Mouse (Mus musculus) layer of hippocampus, postnatal 10 days (tissue): ENCODE measurements around the gene Zfp141. TPM values are rescaled to one million over a fixed set of nuclear protein-coding genes. Genes with fewer than 3 reads are reported as not detected.
A peak's percentile ranks its signal among the peaks of the same experiment; 100 is the strongest.

Experiments
- DNase-seq, 2 experiments: peaks; one replicate each; pipeline ENCODE4 v3.0.0; 2021; ENCODE audit warnings: low spot score in 2 of 2
- long read RNA-seq: library from polyadenylated mRNA; stranded (forward); transcript quantifications from one replicate; pipeline ENCODE4 v2.0.0, GENCODE M21; 2023
- total RNA-seq, 2 experiments: library from RNA; stranded (reverse); gene quantifications; 2 replicates each; pipeline ENCODE4 v1.2.3; 2021

Zfp141 gene
- total RNA-seq = 10 to 100 TPM; 19.0 to 20.9 TPM
- long read RNA-seq, full-length matches to known transcripts = 3 of 6 reads
- long read RNA-seq, partial matches to known transcripts = 0 of 6 reads
- long read RNA-seq, other reads (novel, unspliced or antisense) = 3 of 6 reads

DNA sequence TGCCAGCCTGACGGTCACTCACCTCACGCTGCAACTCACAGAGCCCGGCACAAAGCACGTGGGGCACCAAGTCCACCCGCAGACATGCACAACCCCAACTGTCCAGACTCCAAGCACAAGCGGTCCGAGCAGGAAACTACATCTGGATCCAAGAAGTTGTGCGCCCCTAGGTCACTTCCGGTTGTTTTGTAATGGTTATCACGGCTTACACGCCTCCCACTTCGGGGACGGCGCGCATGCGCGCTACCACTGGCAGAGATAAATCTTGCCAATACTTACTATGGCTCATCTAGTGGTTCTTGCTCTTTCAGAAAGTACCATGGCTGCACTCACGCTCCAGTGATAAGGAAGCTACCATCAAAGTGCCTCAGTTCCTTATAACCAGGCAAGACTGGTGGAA is at the start of gene Zfp141:
TSS of gene Zfp141 (minus strand) at position 153 of the 400 bp plus-strand sequence.
- DNase-seq = peak; percentile 78 to 82

GRCm38 (mm10) chr7:42551766-42552165 is 46.2 kb upstream of the Zfp141 start:
- DNase-seq = no peak

DNA sequence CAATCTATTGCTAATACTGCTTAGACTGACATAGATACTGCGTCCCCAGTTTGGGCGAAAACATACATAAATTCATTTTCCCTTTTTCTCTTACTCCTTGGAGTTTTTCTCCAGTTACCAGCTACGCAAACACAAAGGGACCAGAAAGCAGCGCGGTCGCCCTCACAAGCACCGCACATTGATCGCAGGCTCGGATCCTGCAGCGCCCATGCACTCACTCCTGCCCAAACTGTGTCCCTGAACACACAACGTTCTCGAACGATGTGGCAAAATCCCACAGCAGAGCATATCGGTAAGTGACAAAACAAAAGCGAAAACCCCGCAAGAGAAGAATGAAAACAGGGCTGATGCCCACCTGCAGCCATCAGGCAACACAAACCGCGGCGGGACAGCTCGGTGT is 354 bp downstream of the Zfp141 start:
- no peak for DNase-seq

DNA sequence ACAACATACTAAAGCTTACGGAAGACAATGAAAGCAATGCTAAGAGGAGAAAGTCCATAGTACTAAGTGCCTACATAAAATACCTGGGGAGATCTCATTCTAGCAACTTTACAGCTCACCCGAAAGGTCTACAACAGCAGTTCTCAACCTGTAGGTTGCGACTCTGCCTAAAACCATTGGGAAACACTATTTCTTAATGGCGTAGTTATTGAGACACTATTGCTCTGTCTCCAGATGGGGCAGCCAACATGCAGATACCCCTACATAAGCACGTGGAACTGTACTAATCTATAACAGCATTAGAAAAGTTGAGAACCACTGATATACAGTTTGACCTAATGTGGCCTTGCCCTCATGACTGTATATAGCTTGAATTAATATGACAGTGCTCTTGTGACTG is 7.3 kb downstream of the Zfp141 start:
- no peak for DNase-seq

DNA sequence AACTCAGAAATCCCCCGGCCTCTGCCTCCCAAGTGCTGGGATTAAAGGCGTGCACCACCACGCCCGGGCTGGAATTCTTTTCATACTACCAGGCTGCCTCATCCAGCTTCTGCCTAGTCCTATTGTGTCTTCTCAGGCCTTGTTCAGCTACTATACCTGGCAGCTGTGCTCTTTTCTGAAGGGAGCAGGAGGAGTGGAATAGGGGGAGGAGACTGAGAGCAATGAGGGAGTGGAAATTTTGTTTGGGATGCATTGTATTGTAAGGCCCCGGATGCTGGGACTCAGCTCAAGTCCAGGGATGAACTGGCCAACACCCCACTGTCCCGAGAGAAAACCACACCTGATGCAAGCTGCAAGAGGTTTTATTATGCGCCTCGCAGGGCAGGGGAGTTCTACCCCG is 8.2 kb downstream of the Zfp141 start:
- DNase-seq = no peak

DNA sequence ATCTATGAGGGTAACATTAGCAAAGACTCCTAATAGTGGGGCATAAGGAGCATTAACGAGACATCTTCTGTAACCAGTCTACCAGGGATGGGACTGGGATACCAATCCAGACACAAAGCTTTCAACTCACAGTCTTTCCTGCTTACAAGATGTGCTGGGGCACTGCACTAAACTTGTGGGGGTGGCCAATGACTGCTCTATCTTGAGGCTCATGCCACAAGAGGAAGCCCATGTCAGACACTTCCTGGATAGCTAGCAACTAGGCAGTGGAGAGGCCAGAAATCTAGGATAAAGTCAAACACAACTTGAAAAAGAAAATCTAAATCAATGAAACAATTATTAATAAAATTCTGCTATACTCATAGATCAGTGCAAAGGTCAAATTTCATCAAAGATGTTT is 9.3 kb downstream of the Zfp141 start:
- DNase-seq = no peak

GRCm38 (mm10) chr7:42490859-42491258 is 14.7 kb downstream of the Zfp141 start:
- DNase-seq = no peak

DNA sequence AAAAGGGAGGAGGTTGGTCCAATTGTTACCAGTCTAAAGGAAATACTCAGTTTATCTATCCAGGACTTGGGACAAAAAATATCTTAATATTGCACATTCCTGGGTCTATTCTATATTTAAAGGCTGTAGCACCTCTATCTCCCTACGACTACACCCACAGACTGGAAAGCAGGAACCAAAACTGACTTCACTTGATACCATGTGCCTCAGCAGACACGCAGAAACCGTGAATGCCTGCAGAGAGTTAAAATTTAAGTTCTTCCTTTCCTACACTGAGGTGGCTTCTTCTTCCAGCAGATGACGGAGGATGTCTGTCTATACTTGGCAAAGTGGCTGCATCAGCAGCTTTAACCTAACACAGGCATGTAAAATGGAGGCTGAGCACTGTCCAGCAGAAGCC is 15.2 kb downstream of the Zfp141 start:
- no peak for DNase-seq

- DNase-seq = no peak
These were observed 50.9 kb downstream of the Zfp141 start for GRCm38 (mm10) chr7:42454640-42455039.

DNA sequence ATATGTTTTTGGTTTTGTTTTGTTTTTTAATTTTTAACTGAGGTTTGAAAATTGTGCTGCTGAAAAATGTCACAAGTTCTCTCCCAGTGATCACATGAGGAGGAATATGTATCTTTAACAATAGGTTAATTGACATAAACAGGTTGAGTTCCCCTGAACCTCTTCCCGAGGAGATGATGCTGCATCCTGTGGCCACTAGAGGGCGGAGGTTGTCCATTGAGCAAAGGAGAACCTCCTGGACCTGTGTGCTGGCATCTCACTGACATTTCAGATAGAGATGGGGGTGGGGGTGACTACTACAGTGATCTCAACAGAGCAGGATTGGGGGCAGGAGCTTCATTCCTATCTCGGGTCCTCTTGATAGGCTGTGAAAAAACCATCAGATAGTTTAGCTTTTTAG is 54.9 kb downstream of the Zfp141 start:
- DNase-seq = no peak

DNA sequence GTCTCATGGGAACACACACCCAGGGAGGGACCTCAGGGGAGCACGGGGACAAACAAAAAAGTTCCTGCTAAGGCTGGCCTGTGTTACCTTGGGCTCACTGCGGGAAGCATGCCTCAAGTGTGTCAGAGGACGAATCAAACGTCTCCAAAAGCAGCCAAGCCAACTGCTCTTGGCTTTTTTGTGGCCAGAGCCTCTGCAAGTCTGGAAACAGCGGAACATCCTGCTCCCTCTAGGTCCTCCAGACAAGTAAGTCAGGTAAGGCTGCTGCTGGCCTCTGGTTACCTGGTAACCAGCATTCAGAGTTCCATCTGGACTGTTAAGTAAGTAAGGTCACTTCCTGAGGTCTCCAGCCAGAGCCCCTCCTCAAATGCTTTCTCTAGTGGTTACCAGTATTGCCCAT is 57.7 kb downstream of the Zfp141 start, which contains the start of gene 4933421I07Rik:
TSS of gene 4933421I07Rik (minus strand) at position 271 of the 400 bp plus-strand sequence.
- no peak for DNase-seq

- DNase-seq = no peak
These were observed 58.2 kb downstream of the Zfp141 start for GRCm38 (mm10) chr7:42447352-42447751.

Other genes starting within 250 kb of the Zfp141 start
- gene Vmn2r61, start 245.7 kb downstream of the Zfp141 start, total RNA-seq = not detected
- gene 4933421I07Rik, start 57.6 kb downstream of the Zfp141 start, total RNA-seq = not detected
- not detected for gene Gm21028, start 72.8 kb upstream of the Zfp141 start, total RNA-seq
- gene Zfp977, start 86.8 kb upstream of the Zfp141 start, total RNA-seq = 1 to 10 TPM; 3.2 to 3.9 TPM
- 1 to 10 TPM; 4.9 to 5.6 TPM for gene Zfp976, start 136.8 kb upstream of the Zfp141 start, total RNA-seq
- gene Zfp975, start 187.0 kb upstream of the Zfp141 start, total RNA-seq = 1 to 10 TPM; 7.7 to 7.9 TPM
- gene Gm17067, start 221.3 kb upstream of the Zfp141 start, total RNA-seq = not detected